Mouse (Mus musculus): Measurements from ENCODE around the gene Pltp.

GRCm38 (mm10) chr2:164829090-164829489, 28.4 kb downstream of the Pltp start:
- TF ChIP-seq CTCF (conservative IDR thresholded peaks at IDR 0.05; ENCODE audit: insufficient read depth, insufficient read length, low read depth, low read length): no peak
- no peak for TF ChIP-seq POLR2A (IDR thresholded peaks at IDR 0.05; ENCODE audit: low read depth, low read length)

Data from kidney, adult 2 months (tissue).